Mouse (Mus musculus): ENCODE results near the gene Pmpcb. TPM values are rescaled to one million over a fixed set of nuclear protein-coding genes. Genes with fewer than 3 reads are reported as not detected.

The Pmpcb gene
- polyA plus RNA-seq, 1 experiment from 2014 or later, result 91.4 TPM

- H3K4me3 ChIP-seq (replicated peaks), result peak overlapping the region; percentile 99
- H3K27me3 ChIP-seq, result no peaks in the 10 kb centered on the region
- H3K27ac ChIP-seq, result peak overlapping the region; percentile 78
- H3K9ac ChIP-seq (replicated peaks), result peak overlapping the region; percentile 84
- H3K36me3 ChIP-seq, result peaks cover 36% of the 10 kb centered on the region
- under 1% methylated on average over 51 of the region's 51 CpGs for WGBS
- peaks cover 37% of the 10 kb centered on the region for H3K4me1 ChIP-seq (replicated peaks)
- peak; percentile 67 for ATAC-seq
- peak overlapping the region; percentile 98 for H3K4me2 ChIP-seq (replicated peaks)
- no peaks in the 10 kb centered on the region for H3K9me3 ChIP-seq
These were observed 47.5 kb downstream of the Pmpcb start for GRCm38 (mm10) chr5:21784161-21785052.

DNA sequence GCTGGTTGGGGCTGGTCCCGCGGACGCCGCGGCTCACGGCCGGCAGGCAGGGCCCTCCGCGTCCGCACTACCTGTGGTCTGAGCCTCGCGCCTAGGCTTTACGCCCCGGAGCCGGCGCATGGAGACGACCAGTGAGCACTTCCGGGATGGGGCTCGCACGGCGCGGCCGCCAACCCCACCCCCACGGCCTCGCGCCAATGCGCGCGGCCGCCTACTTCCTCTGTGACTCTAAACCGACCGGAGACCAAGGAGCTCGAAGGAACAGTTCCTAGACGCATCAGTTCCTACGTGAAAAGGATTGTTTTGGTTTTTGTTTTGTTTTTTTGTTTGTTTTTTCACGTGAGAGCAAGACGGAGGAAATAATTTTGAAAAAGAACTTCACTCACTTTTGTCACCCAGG lies 48.1 kb downstream of the Pmpcb start, which contains the start of the genes Dnajc2 and Psmc2:
TSS of gene Dnajc2 (minus strand) at position 199 of the 400 bp plus-strand sequence.
TSS of gene Psmc2 (plus strand) at position 231 of the 400 bp plus-strand sequence.
- H3K4me2 ChIP-seq (replicated peaks), result peak within 1 kb of the TSS; percentile 98
- peaks cover 41% of the 10 kb centered on the region for H3K4me1 ChIP-seq (replicated peaks)
- peak within 1 kb of the TSS; percentile 92 for H3K9ac ChIP-seq (replicated peaks)
- under 1% methylated on average over 35 of the region's 37 CpGs for WGBS
- H3K4me3 ChIP-seq (replicated peaks), result peak within 1 kb of the TSS; percentile 99
- H3K27me3 ChIP-seq, result no peaks in the 10 kb centered on the region
- H3K9me3 ChIP-seq, result no peaks in the 10 kb centered on the region
- H3K36me3 ChIP-seq, result peaks cover 29% of the 10 kb centered on the region
- peak; percentile 97 for ATAC-seq
- H3K27ac ChIP-seq, result peak within 1 kb of the TSS; percentile 86

GRCm38 (mm10) chr5:21785776-21786175 lies 48.8 kb downstream of the Pmpcb start:
- H3K9me3 ChIP-seq, result no peaks in the 10 kb centered on the region
- H3K36me3 ChIP-seq, result peaks cover 22% of the 10 kb centered on the region
- WGBS, result 81% methylated on average over 6 of the region's 7 CpGs
- H3K27me3 ChIP-seq, result no peaks in the 10 kb centered on the region
- peak overlapping the region; percentile 72; the same call in 1 of the 2 replicates for H3K4me2 ChIP-seq (replicated peaks)
- H3K9ac ChIP-seq (replicated peaks), result no peak overlapping the region
- no peak overlapping the region; the same call in 1 of the 2 replicates for H3K27ac ChIP-seq
- ATAC-seq, result no peak
- H3K4me1 ChIP-seq (replicated peaks), result peaks cover 41% of the 10 kb centered on the region
- H3K4me3 ChIP-seq (replicated peaks), result no peak overlapping the region; the same call in 1 of the 2 replicates

GRCm38 (mm10) chr5:21786258-21787185 lies 49.6 kb downstream of the Pmpcb start:
- Histone ChIP-seq H3K4me2 (replicated peaks) (peak overlapping the region; percentile 72), H3K36me3 (peaks cover 14% of the 10 kb centered on the region), H3K9me3 (no peaks in the 10 kb centered on the region), H3K4me1 (replicated peaks) (peaks cover 41% of the 10 kb centered on the region), H3K27ac (peak overlapping the region; percentile 86), H3K4me3 (replicated peaks) (peak overlapping the region; percentile 81), H3K9ac (replicated peaks) (peak overlapping the region; percentile 92), H3K27me3 (no peaks in the 10 kb centered on the region)
- WGBS, result 2% methylated on average over 51 of the region's 51 CpGs
- peak; percentile 84 for ATAC-seq

DNA sequence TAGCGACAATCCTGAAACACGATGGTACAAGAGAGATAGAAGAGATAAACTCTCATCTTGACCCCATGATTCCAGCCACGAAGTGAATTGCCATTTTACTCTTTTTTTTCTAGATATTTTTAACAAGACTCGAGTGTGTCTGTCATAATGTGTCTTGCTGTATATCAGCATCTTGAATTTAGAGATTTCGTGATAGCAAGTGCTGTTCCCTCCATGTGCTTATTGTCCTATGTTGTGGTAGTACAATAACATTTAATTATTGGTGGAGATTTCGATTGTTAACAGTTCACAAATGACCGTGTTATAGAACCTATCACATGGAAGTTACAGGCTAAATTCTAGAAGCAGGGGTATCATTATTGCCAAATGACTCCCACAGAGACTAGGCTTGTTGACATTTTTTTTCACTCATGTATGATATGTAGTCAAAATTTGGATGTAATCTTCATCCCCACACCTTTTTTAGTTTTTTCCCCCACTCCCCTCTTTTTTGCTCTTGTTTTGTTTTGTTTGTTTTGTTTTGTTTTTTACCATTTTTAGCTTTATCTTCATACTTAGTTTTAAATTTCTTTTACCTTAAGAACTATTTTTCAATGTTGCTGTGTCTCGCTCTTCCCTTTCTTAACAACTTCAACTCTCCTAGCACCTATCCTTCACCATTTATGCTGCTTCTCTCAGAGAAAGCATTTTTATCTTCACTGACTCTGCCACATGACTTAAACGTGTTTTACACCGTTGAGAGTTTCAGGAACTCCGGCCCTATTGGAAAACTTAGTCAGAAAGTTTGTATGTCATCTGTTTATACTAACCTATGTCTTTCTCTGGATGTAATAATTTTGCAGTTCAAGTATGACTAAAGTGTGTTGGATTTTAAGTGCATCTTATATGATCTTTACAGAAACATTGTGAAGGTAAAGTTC lies 50.5 kb downstream of the Pmpcb start:
- peaks cover 41% of the 10 kb centered on the region for H3K4me1 ChIP-seq (replicated peaks)
- H3K4me3 ChIP-seq (replicated peaks), result peak overlapping the region; percentile 81
- H3K36me3 ChIP-seq, result peaks cover 12% of the 10 kb centered on the region
- 39% methylated on average over 11 of the region's 11 CpGs for WGBS
- H3K4me2 ChIP-seq (replicated peaks), result peak overlapping the region; percentile 72
- ATAC-seq, result no peak
- peak overlapping the region; percentile 86; the same call in 1 of the 2 replicates for H3K27ac ChIP-seq
- H3K9ac ChIP-seq (replicated peaks), result peak overlapping the region; percentile 92
- H3K27me3 ChIP-seq, result no peaks in the 10 kb centered on the region
- H3K9me3 ChIP-seq, result no peaks in the 10 kb centered on the region

- Histone ChIP-seq H3K27me3 (no peaks in the 10 kb centered on the region), H3K9ac (replicated peaks) (no peak overlapping the region), H3K36me3 (peaks cover 7% of the 10 kb centered on the region), H3K27ac (no peak overlapping the region), H3K9me3 (no peaks in the 10 kb centered on the region), H3K4me3 (replicated peaks) (no peak overlapping the region), H3K4me2 (replicated peaks) (no peak overlapping the region), H3K4me1 (replicated peaks) (peaks cover 39% of the 10 kb centered on the region)
- no peak for ATAC-seq
- WGBS, result 71% methylated on average over 5 of the region's 5 CpGs
These were observed 52.1 kb downstream of the Pmpcb start for GRCm38 (mm10) chr5:21789061-21789460.

- Histone ChIP-seq H3K4me1 (replicated peaks) (peaks cover 26% of the 10 kb centered on the region), H3K9me3 (no peaks in the 10 kb centered on the region), H3K4me2 (replicated peaks) (no peak overlapping the region), H3K27ac (no peak overlapping the region), H3K4me3 (replicated peaks) (no peak overlapping the region), H3K9ac (replicated peaks) (no peak overlapping the region), H3K27me3 (no peaks in the 10 kb centered on the region), H3K36me3 (peaks cover 25% of the 10 kb centered on the region)
- no peak for ATAC-seq
These were observed 55.2 kb downstream of the Pmpcb start for GRCm38 (mm10) chr5:21792166-21792565.

DNA sequence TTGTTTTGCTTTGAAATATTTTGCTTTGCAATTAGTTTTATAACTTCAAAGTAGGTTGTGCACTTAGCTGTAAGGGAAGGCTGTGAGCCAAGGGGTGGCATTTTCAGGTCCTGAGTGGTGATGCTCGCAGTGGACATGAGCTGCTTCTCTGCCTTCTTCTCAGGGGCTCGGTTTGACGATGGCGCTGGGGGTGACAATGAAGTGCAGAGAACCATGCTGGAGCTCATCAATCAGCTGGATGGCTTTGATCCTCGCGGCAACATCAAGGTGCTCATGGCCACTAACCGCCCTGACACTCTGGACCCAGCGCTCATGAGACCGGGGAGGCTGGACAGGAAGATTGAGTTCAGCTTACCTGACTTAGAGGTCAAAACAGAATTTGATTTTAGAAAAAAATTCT lies 66.0 kb downstream of the Pmpcb start:
- WGBS, result 93% methylated on average over 9 of the region's 9 CpGs
- ATAC-seq, result no peak
- Histone ChIP-seq H3K9me3 (no peaks in the 10 kb centered on the region), H3K27ac (no peak overlapping the region), H3K36me3 (peaks cover 57% of the 10 kb centered on the region), H3K4me1 (replicated peaks) (no peaks in the 10 kb centered on the region), H3K4me2 (replicated peaks) (no peak overlapping the region), H3K9ac (replicated peaks) (no peak overlapping the region), H3K4me3 (replicated peaks) (no peak overlapping the region), H3K27me3 (no peaks in the 10 kb centered on the region)

GRCm38 (mm10) chr5:21803691-21804188 lies 66.8 kb downstream of the Pmpcb start:
- H3K27ac ChIP-seq, result no peak overlapping the region
- H3K9ac ChIP-seq (replicated peaks), result no peak overlapping the region
- H3K4me3 ChIP-seq (replicated peaks), result no peak overlapping the region
- WGBS, result 88% methylated on average over 12 of the region's 12 CpGs
- H3K36me3 ChIP-seq, result peaks cover 52% of the 10 kb centered on the region
- ATAC-seq, result no peak
- H3K4me2 ChIP-seq (replicated peaks), result no peak overlapping the region
- no peaks in the 10 kb centered on the region for H3K27me3 ChIP-seq
- no peaks in the 10 kb centered on the region for H3K9me3 ChIP-seq
- H3K4me1 ChIP-seq (replicated peaks), result no peaks in the 10 kb centered on the region

- WGBS, result 90% methylated on average over 4 of the region's 4 CpGs
These were observed 67.9 kb downstream of the Pmpcb start for GRCm38 (mm10) chr5:21804837-21805236.

More at GRCm38 (mm10) chr5:21804837-21805236, 67.9 kb downstream of the Pmpcb start:
- H3K9ac ChIP-seq (replicated peaks), result no peak overlapping the region
- H3K27ac ChIP-seq, result no peak overlapping the region
- H3K9me3 ChIP-seq, result no peaks in the 10 kb centered on the region
- no peak for ATAC-seq
- peaks cover 43% of the 10 kb centered on the region for H3K36me3 ChIP-seq
- H3K4me2 ChIP-seq (replicated peaks), result no peak overlapping the region
- H3K4me1 ChIP-seq (replicated peaks), result no peaks in the 10 kb centered on the region
- H3K4me3 ChIP-seq (replicated peaks), result no peak overlapping the region
- H3K27me3 ChIP-seq, result no peaks in the 10 kb centered on the region
